Mouse (Mus musculus) MEL (cell line): ENCODE data around the gene Ift22. TPM values are rescaled to one million over a fixed set of nuclear protein-coding genes. Genes with fewer than 3 reads are reported as not detected.

ENCODE experiments used
- DNase-seq: peaks from one replicate; pipeline ENCODE4 v3.0.0; 2011; ENCODE audit warnings: low read depth, low spot score
- H3K27ac ChIP-seq: 2 replicates; pipeline ENCODE4 v1.5.1; 2012; ENCODE audit warnings: low read depth, mild to moderate bottlenecking, control low read depth, low read length, moderate library complexity; ENCODE audit not compliant: control insufficient read depth
- H3K27me3 ChIP-seq, 2 experiments: fragments of 150-350 bp in 1 of 2; sonication (generic) in 1 of 2; 2 replicates each; pipeline ENCODE4 v1.6.1; 2012; ENCODE audit warnings: low read length in 2 of 2, mild to moderate bottlenecking in 2 of 2, improper control_type of control experiment in 1 of 2, moderate library complexity in 1 of 2; ENCODE audit not compliant: insufficient read depth in 2 of 2, control insufficient read depth in 1 of 2
- H3K36me3 ChIP-seq, 2 experiments: 2 replicates each; pipeline ENCODE4 v1.6.1; 2012 to 2014; ENCODE audit warnings: low read length in 2 of 2, improper control_type of control experiment in 1 of 2, inconsistent platforms in 1 of 2, mild to moderate bottlenecking in 1 of 2; ENCODE audit not compliant: insufficient read depth in 2 of 2, control insufficient read depth in 1 of 2
- H3K4me1 ChIP-seq, 2 experiments: fragments of 150-350 bp in 1 of 2; sonication (generic) in 1 of 2; 2 replicates each; pipeline ENCODE4 v1.6.1; 2012; ENCODE audit warnings: low read length in 2 of 2, improper control_type of control experiment in 1 of 2, mild to moderate bottlenecking in 1 of 2; ENCODE audit not compliant: insufficient read depth in 2 of 2, control insufficient read depth in 1 of 2
- H3K4me3 ChIP-seq, 2 experiments: fragments of 150-350 bp in 1 of 2; sonication (generic) in 1 of 2; 2 replicates each; pipeline ENCODE4 v1.5.1; 2012; ENCODE audit warnings: low read depth in 2 of 2, low read length in 2 of 2, mild to moderate bottlenecking in 2 of 2, moderate library complexity in 2 of 2, control low read depth in 1 of 2, improper control_type of control experiment in 1 of 2; ENCODE audit not compliant: control insufficient read depth in 1 of 2, insufficient read depth in 1 of 2
- H3K79me2 ChIP-seq: 2 replicates; pipeline ENCODE4 v1.6.1; 2012; ENCODE audit warnings: mild to moderate bottlenecking, low read length, moderate library complexity; ENCODE audit not compliant: control insufficient read depth, poor library complexity, insufficient read depth
- H3K9ac ChIP-seq: 2 replicates; pipeline ENCODE4 v1.6.1; 2012; ENCODE audit warnings: low read depth, mild to moderate bottlenecking, control low read depth, low read length, moderate library complexity; ENCODE audit not compliant: control insufficient read depth, poor library complexity, severe bottlenecking
- H3K9me3 ChIP-seq: fragments of 150-350 bp; sonication (generic); replicated peaks from 2 replicates; pipeline ENCODE4 v1.6.1; 2012; ENCODE audit warnings: mild to moderate bottlenecking, low read length, improper control_type of control experiment, moderate library complexity; ENCODE audit not compliant: insufficient read depth
- BHLHE40 ChIP-seq: IDR thresholded peaks from 2 replicates; pipeline ENCODE4 v1.6.1; 2012; ENCODE audit warnings: low read depth, mild to moderate bottlenecking, inconsistent platforms, low read length, improper control_type of control experiment, borderline replicate concordance
- CHD1 ChIP-seq: IDR thresholded peaks from 2 replicates; pipeline ENCODE4 v1.6.1; 2012; ENCODE audit warnings: low read depth, mild to moderate bottlenecking, inconsistent platforms, low read length, improper control_type of control experiment
- CHD2 ChIP-seq: IDR thresholded peaks from 2 replicates; pipeline ENCODE4 v1.6.1; 2011; ENCODE audit warnings: low read length, improper control_type of control experiment
- CTCF ChIP-seq, 3 experiments: IDR thresholded peaks in 2 of 3; conservative IDR thresholded peaks in 1 of 3; 2 replicates each; pipeline ENCODE4 v1.5.1; 2011 to 2012; ENCODE audit warnings: low read length in 3 of 3, low read depth in 2 of 3, mild to moderate bottlenecking in 2 of 3, improper control_type of control experiment in 1 of 3, inconsistent platforms in 1 of 3, mixed read lengths in 1 of 3, moderate library complexity in 1 of 3; ENCODE audit not compliant: control insufficient read depth in 1 of 3, insufficient read depth in 1 of 3, poor library complexity in 1 of 3, severe bottlenecking in 1 of 3
- E2F4 ChIP-seq: IDR thresholded peaks from 2 replicates; pipeline ENCODE4 v1.6.1; 2011; ENCODE audit warnings: low read depth, low read length, improper control_type of control experiment, borderline replicate concordance
- ELF1 ChIP-seq: IDR thresholded peaks from 2 replicates; pipeline ENCODE4 v1.6.1; 2014; ENCODE audit warnings: low read depth, mild to moderate bottlenecking, inconsistent platforms, low read length, improper control_type of control experiment, moderate library complexity
- EP300 ChIP-seq, 2 experiments: IDR thresholded peaks; 2 replicates each; pipeline ENCODE4 v1.6.1; 2011; ENCODE audit warnings: improper control_type of control experiment in 2 of 2, low read length in 2 of 2, low read depth in 1 of 2, mild to moderate bottlenecking in 1 of 2
- ETS1 ChIP-seq: IDR thresholded peaks from 2 replicates; pipeline ENCODE4 v1.6.1; 2012; ENCODE audit warnings: low read depth, mild to moderate bottlenecking, inconsistent platforms, low read length, improper control_type of control experiment, moderate library complexity
- GABPA ChIP-seq: IDR thresholded peaks from 2 replicates; pipeline ENCODE4 v1.6.1; 2012; ENCODE audit warnings: low read depth, mild to moderate bottlenecking, inconsistent platforms, low read length, improper control_type of control experiment, moderate library complexity
- GATA1 ChIP-seq: IDR thresholded peaks from 2 replicates; pipeline ENCODE4 v1.6.1; 2011; ENCODE audit warnings: low read depth, low read length, improper control_type of control experiment
- HCFC1 ChIP-seq: IDR thresholded peaks from 2 replicates; pipeline ENCODE4 v1.6.1; 2012; ENCODE audit warnings: low read depth, mild to moderate bottlenecking, inconsistent platforms, low read length, improper control_type of control experiment, moderate library complexity
- JUND ChIP-seq: IDR thresholded peaks from 2 replicates; pipeline ENCODE4 v1.6.1; 2011; ENCODE audit warnings: low read depth, mild to moderate bottlenecking, improper control_type of control experiment, low read length
- KAT2A ChIP-seq: conservative IDR thresholded peaks from 2 replicates; pipeline ENCODE4 v1.6.1; 2012; ENCODE audit warnings: low read depth, low read length, improper control_type of control experiment, inconsistent platforms
- MAX ChIP-seq: IDR thresholded peaks from 2 replicates; pipeline ENCODE4 v1.6.1; 2011; ENCODE audit warnings: low read length, improper control_type of control experiment
- MAZ ChIP-seq: IDR thresholded peaks from 2 replicates; pipeline ENCODE4 v1.6.1; 2012; ENCODE audit warnings: low read depth, mild to moderate bottlenecking, inconsistent platforms, low read length, improper control_type of control experiment
- MEF2A ChIP-seq: IDR thresholded peaks from 2 replicates; pipeline ENCODE4 v1.6.1; 2014; ENCODE audit warnings: low read depth, mild to moderate bottlenecking, inconsistent platforms, low read length, improper control_type of control experiment; ENCODE audit not compliant: poor library complexity, insufficient replicate concordance, severe bottlenecking; ENCODE audit errors: extremely low read depth
- MXI1 ChIP-seq: IDR thresholded peaks from 2 replicates; pipeline ENCODE4 v1.6.1; 2011; ENCODE audit warnings: mild to moderate bottlenecking, low read depth, low read length, improper control_type of control experiment
- MYB ChIP-seq: IDR thresholded peaks from 2 replicates; pipeline ENCODE4 v1.6.1; 2011; ENCODE audit warnings: mild to moderate bottlenecking, low read depth, low read length, improper control_type of control experiment
- MYC ChIP-seq: IDR thresholded peaks from 2 replicates; pipeline ENCODE4 v1.6.1; 2011; ENCODE audit warnings: low read depth, mild to moderate bottlenecking, low read length, improper control_type of control experiment, moderate library complexity
- NELFE ChIP-seq: IDR thresholded peaks from 2 replicates; pipeline ENCODE4 v1.6.1; 2011; ENCODE audit warnings: low read depth, low read length, improper control_type of control experiment
- NRF1 ChIP-seq: IDR thresholded peaks from 2 replicates; pipeline ENCODE4 v1.6.1; 2014; ENCODE audit warnings: low read depth, mild to moderate bottlenecking, inconsistent platforms, low read length, improper control_type of control experiment, moderate library complexity; ENCODE audit not compliant: poor library complexity, insufficient read depth, severe bottlenecking
- POLR2A ChIP-seq, 2 experiments: IDR thresholded peaks; 2 replicates each; pipeline ENCODE4 v1.6.1; 2011 to 2012; ENCODE audit warnings: low read length in 2 of 2, mild to moderate bottlenecking in 2 of 2, control low read depth in 1 of 2, improper control_type of control experiment in 1 of 2, low read depth in 1 of 2, moderate library complexity in 1 of 2; ENCODE audit not compliant: control insufficient read depth in 1 of 2, insufficient read depth in 1 of 2, poor library complexity in 1 of 2
- POLR2AphosphoS2 ChIP-seq: IDR thresholded peaks from 2 replicates; pipeline ENCODE4 v1.6.1; 2011; ENCODE audit warnings: low read length, improper control_type of control experiment
- POLR2AphosphoS5 ChIP-seq: IDR thresholded peaks from 2 replicates; pipeline ENCODE4 v1.6.1; 2012; ENCODE audit warnings: low read depth, borderline replicate concordance, mild to moderate bottlenecking, inconsistent platforms, low read length, moderate library complexity, mixed read lengths
- RAD21 ChIP-seq: IDR thresholded peaks from 2 replicates; pipeline ENCODE4 v1.6.1; 2011; ENCODE audit warnings: mild to moderate bottlenecking, low read depth, low read length, improper control_type of control experiment
- RCOR1 ChIP-seq: IDR thresholded peaks from 2 replicates; pipeline ENCODE4 v1.6.1; 2012; ENCODE audit warnings: low read depth, mild to moderate bottlenecking, inconsistent platforms, low read length, improper control_type of control experiment
- SIN3A ChIP-seq: IDR thresholded peaks from 2 replicates; pipeline ENCODE4 v1.6.1; 2012; ENCODE audit warnings: low read length, improper control_type of control experiment, inconsistent platforms
- SMC3 ChIP-seq: IDR thresholded peaks from 2 replicates; pipeline ENCODE4 v1.6.1; 2011; ENCODE audit warnings: low read depth, low read length, improper control_type of control experiment
- TAL1 ChIP-seq: IDR thresholded peaks from 2 replicates; pipeline ENCODE4 v1.6.1; 2012; ENCODE audit warnings: mild to moderate bottlenecking, inconsistent platforms, low read length, moderate library complexity, mixed read lengths
- TBP ChIP-seq: IDR thresholded peaks from 2 replicates; pipeline ENCODE4 v1.8.0; 2011; ENCODE audit warnings: low read depth, low read length, improper control_type of control experiment
- TCF12 ChIP-seq: IDR thresholded peaks from 2 replicates; pipeline ENCODE4 v1.6.1; 2014; ENCODE audit warnings: low read depth, mild to moderate bottlenecking, inconsistent platforms, low read length, improper control_type of control experiment, moderate library complexity
- UBTF ChIP-seq: IDR thresholded peaks from 2 replicates; pipeline ENCODE4 v1.6.1; 2012; ENCODE audit warnings: low read depth, mild to moderate bottlenecking, inconsistent platforms, low read length, improper control_type of control experiment, moderate library complexity, borderline replicate concordance; ENCODE audit not compliant: insufficient read depth
- USF1 ChIP-seq: IDR thresholded peaks from 2 replicates; pipeline ENCODE4 v1.6.1; 2014; ENCODE audit warnings: low read depth, mild to moderate bottlenecking, inconsistent platforms, low read length, improper control_type of control experiment, moderate library complexity
- USF2 ChIP-seq, 2 experiments: IDR thresholded peaks; 2 replicates each; pipeline ENCODE4 v1.6.1; 2011 to 2012; ENCODE audit warnings: improper control_type of control experiment in 2 of 2, low read length in 2 of 2, borderline replicate concordance in 1 of 2, inconsistent platforms in 1 of 2, low read depth in 1 of 2, mild to moderate bottlenecking in 1 of 2; ENCODE audit not compliant: insufficient read depth in 1 of 2
- ZC3H11A ChIP-seq: IDR thresholded peaks from 2 replicates; pipeline ENCODE4 v1.6.1; 2012; ENCODE audit warnings: low read depth, mild to moderate bottlenecking, inconsistent platforms, low read length, improper control_type of control experiment
- ZMIZ1 ChIP-seq: IDR thresholded peaks from 2 replicates; pipeline ENCODE4 v1.6.1; 2012; ENCODE audit warnings: low read depth, mild to moderate bottlenecking, inconsistent platforms, low read length, improper control_type of control experiment, moderate library complexity
- ZNF384 ChIP-seq: IDR thresholded peaks from 2 replicates; pipeline ENCODE4 v1.6.1; 2012; ENCODE audit warnings: low read depth, mild to moderate bottlenecking, inconsistent platforms, low read length, improper control_type of control experiment
- polyA plus RNA-seq, 2 experiments: library from polyadenylated mRNA; stranded (reverse) in 1 of 2; unstranded in 1 of 2; fragments of >175 nt in 1 of 2; fragments of >200 nt in 1 of 2; gene quantifications; 2 replicates each; pipeline versions ENCODE4 v1.2.1 to v1.2.4; 2012; ENCODE audit warnings: low replicate concordance in 2 of 2, low read depth in 1 of 2; ENCODE audit not compliant: insufficient read length in 2 of 2, insufficient read depth in 1 of 2, missing spikeins in 1 of 2
- total RNA-seq: library from RNA; depleted of rRNA; stranded (reverse); fragments of 300-350 nt; gene quantifications from 2 replicates; pipeline ENCODE4 v1.2.3, GENCODE M21; 2012

Gene Ift22
- total and polyA plus RNA-seq, 3 experiments, result 15.6 to 78.1 TPM; not detected in 1

- Histone ChIP-seq H3K79me2 (peaks cover 9% of the 10 kb centered on the region), H3K9ac (peak overlapping the region; percentile 82), H3K4me3 (peak overlapping the region; percentile 80), H3K27me3 (no peaks in the 10 kb centered on the region), H3K27ac (peak overlapping the region; percentile 54), H3K4me1 (peaks cover 3 to 25% of the 10 kb centered on the region in 2 experiments; a peak in 3 of 4 replicates), H3K36me3 (peaks cover 0 to 26% of the 10 kb centered on the region in 2 experiments; a peak in 3 of 4 replicates), H3K9me3 (no peaks in the 10 kb centered on the region)
- DNase-seq, result peak; percentile 85
- TF ChIP-seq ZC3H11A, result no peak
- 0 out of 2 replicates have a peak, but pooled peaks have one; percentile 5 for TF ChIP-seq NRF1
- TF ChIP-seq MAZ, result peak; percentile 81; the same call in 1 of the 2 replicates
- no peak for TF ChIP-seq TBP
- TF ChIP-seq JUND, result no peak
- no peak for TF ChIP-seq ELF1
- TF ChIP-seq USF1, result peak; percentile 57
- no peak for TF ChIP-seq KAT2A
- TF ChIP-seq BHLHE40, result no peak; the same call in 1 of the 2 replicates
- no peak for TF ChIP-seq MYC
- no peak for TF ChIP-seq SIN3A
- TF ChIP-seq USF2 (IDR thresholded peaks at IDR 0.05; ENCODE audit: borderline replicate concordance in 1 of 2, insufficient read depth in 1 of 2, low read depth in 1 of 2, low read length in 2 of 2), result no peak
- TF ChIP-seq SMC3, result peak; percentile 69
- TF ChIP-seq ZMIZ1, result 0 out of 2 replicates have a peak, but pooled peaks have one; percentile 51
- no peak for TF ChIP-seq GATA1
- no peak for TF ChIP-seq RCOR1
- no peak for TF ChIP-seq POLR2A (IDR thresholded peaks at IDR 0.05; ENCODE audit: control insufficient read depth in 1 of 2, insufficient read depth in 1 of 2, low read depth in 1 of 2, low read length in 2 of 2, poor library complexity in 1 of 2)
- peak; percentile 84 to 95 (median 87) for TF ChIP-seq CTCF (IDR thresholded peaks at IDR 0.05 in 2 of 3, conservative IDR thresholded peaks at IDR 0.05 in 1 of 3; ENCODE audit: control insufficient read depth in 1 of 3, insufficient read depth in 1 of 3, low read depth in 2 of 3, low read length in 3 of 3, poor library complexity in 1 of 3, severe bottlenecking in 1 of 3)
- no peak for TF ChIP-seq POLR2AphosphoS2
- TF ChIP-seq NELFE, result no peak; the same call in none of the 2 replicates
- no peak for TF ChIP-seq POLR2AphosphoS5
- TF ChIP-seq ZNF384, result no peak
- peak; percentile 25 for TF ChIP-seq RAD21
- TF ChIP-seq GABPA, result no peak
- no peak for TF ChIP-seq MEF2A
- peak; percentile 62 for TF ChIP-seq MXI1
- TF ChIP-seq TCF12, result no peak
- TF ChIP-seq CHD2, result 0 out of 2 replicates have a peak, but pooled peaks have one; percentile 14
- TF ChIP-seq ETS1, result no peak
- no peak for TF ChIP-seq TAL1
- no peak for TF ChIP-seq EP300 (IDR thresholded peaks at IDR 0.05; ENCODE audit: low read depth in 1 of 2, low read length in 2 of 2)
- no peak for TF ChIP-seq E2F4
- TF ChIP-seq MAX, result peak; percentile 48; the same call in 1 of the 2 replicates
- 0 out of 2 replicates have a peak, but pooled peaks have one; percentile 39 for TF ChIP-seq CHD1
- no peak for TF ChIP-seq MYB
- TF ChIP-seq UBTF, result no peak
- TF ChIP-seq HCFC1, result no peak
These were observed 54.6 kb downstream of the Ift22 start for GRCm38 (mm10) chr5:136962501-136962900.
